9 mouse cellular contexts compared by ENCODE assay signal in genomic region chr4:106787830-106788229, GRCm38 (mm10). TPM values are rescaled to one million over a fixed set of nuclear protein-coding genes. Genes with fewer than 3 reads are reported as not detected.
DNase-seq lines count a peak whose midpoint lies in the region; ATAC-seq and TF ChIP-seq lines count a peak whose summit lies in the region.
"Had no signal": no experiment of that assay in that cellular context is flagged by ENCODE, and none has a peak within 500 bp of the region (broad histone marks: within the 10 kb centered on the region; RNA-seq: fewer than 3 reads in every experiment).

No protein-coding gene starts in this region.

- peaks cover 65% of the 10 kb centered on the region for H3K4me1 ChIP-seq in hindbrain, embryonic 10.5 days (replicated peaks)
- peaks cover 18% of the 10 kb centered on the region for H3K4me1 ChIP-seq in hindbrain, postnatal 0 days (ENCODE audit: insufficient read depth, low read length)
- H3K4me1 ChIP-seq in megakaryocyte, embryonic 14.5 days, result peaks cover 98% of the 10 kb centered on the region

- no peaks in the 10 kb centered on the region for H3K9me3 ChIP-seq in hindbrain, embryonic 10.5 days
- H3K9me3 ChIP-seq in hindbrain, postnatal 0 days (ENCODE audit: low read length), result no peaks in the 10 kb centered on the region
- no peaks in the 10 kb centered on the region for H3K9me3 ChIP-seq in megakaryocyte, embryonic 14.5 days
- H3K9me3 ChIP-seq: hindbrain, embryonic 15.5 days had no signal

- no peaks in the 10 kb centered on the region for H3K36me3 ChIP-seq in hindbrain, embryonic 10.5 days
- no peaks in the 10 kb centered on the region for H3K36me3 ChIP-seq in hindbrain, postnatal 0 days (ENCODE audit: insufficient read depth, low read length)
- peaks cover 6% of the 10 kb centered on the region for H3K36me3 ChIP-seq in megakaryocyte, embryonic 14.5 days (replicated peaks; ENCODE audit: low read length)
- H3K36me3 ChIP-seq: hindbrain, embryonic 15.5 days had no signal

- H3K27ac ChIP-seq in hindbrain, embryonic 10.5 days, result peak overlapping the region; percentile 89
- no peak overlapping the region for H3K27ac ChIP-seq in hindbrain, postnatal 0 days

- H3K27me3 ChIP-seq in hindbrain, embryonic 10.5 days (ENCODE audit: insufficient read depth, poor library complexity, severe bottlenecking), result peaks cover 12% of the 10 kb centered on the region; the same call in 1 of the 2 replicates
- H3K27me3 ChIP-seq in hindbrain, postnatal 0 days (ENCODE audit: insufficient read depth, low read length), result no peaks in the 10 kb centered on the region
- no peaks in the 10 kb centered on the region for H3K27me3 ChIP-seq in megakaryocyte, embryonic 14.5 days (replicated peaks)
- H3K27me3 ChIP-seq: hindbrain, embryonic 15.5 days had no signal

- H3K9ac ChIP-seq in hindbrain, postnatal 0 days (replicated peaks; ENCODE audit: low read length), result no peak overlapping the region
- H3K9ac ChIP-seq: hindbrain, embryonic 15.5 days had no signal

- WGBS in hindbrain, embryonic 10.5 days, result 59% methylated on average over 7 of the region's 7 CpGs
- 52% methylated on average over 7 of the region's 7 CpGs for WGBS in hindbrain, postnatal 0 days

- ATAC-seq in hindbrain, postnatal 0 days, result no peak

- DNase-seq in hindbrain, embryonic 10.5 days (ENCODE audit: low spot score), result no peak
- DNase-seq in hindbrain, postnatal 0 days (ENCODE audit: low spot score), result no peak
- DNase-seq in 3134 (ENCODE audit: extremely low read depth, insufficient read length, low spot score), result peak; percentile 54
- DNase-seq in brain, adult 2 months (ENCODE audit: low read depth, low spot score), result peak; percentile 85
- peak; percentile 58 to 63 for DNase-seq in heart, postnatal 10 days
- DNase-seq in adipocyte (ENCODE audit: low spot score), result no peak
- no peak for DNase-seq in cerebellum, postnatal 25 days

- no peak overlapping the region for H3K4me2 ChIP-seq in hindbrain, postnatal 0 days (ENCODE audit: low read depth, low read length)
- H3K4me2 ChIP-seq: hindbrain, embryonic 15.5 days had no signal

- no peak for TF ChIP-seq CTCF in hindbrain, postnatal 0 days (IDR thresholded peaks at IDR 0.05; ENCODE audit: low read depth)

- no peak overlapping the region for H3K4me3 ChIP-seq in hindbrain, embryonic 10.5 days
- H3K4me3 ChIP-seq in hindbrain, postnatal 0 days (ENCODE audit: low read length), result no peak overlapping the region
- H3K4me3 ChIP-seq in megakaryocyte, embryonic 14.5 days (replicated peaks), result peak overlapping the region; percentile 72
- H3K4me3 ChIP-seq: hindbrain, embryonic 15.5 days had no signal

- intact Hi-C loops in heart, postnatal 10 days (cut with DNase I), result no loop called here

RNA-seq across cellular contexts. Expression of gene Acot11, which starts 17.0 kb away (rescaled TPM):
- 1.8 and 2.2 TPM in 2 replicates for polyA plus RNA-seq in hindbrain, embryonic 10.5 days (2016; fragmentation: Nextera tagmentation; extraction: Ambion mirVana)
- 11.1 and 12.2 TPM in 2 replicates for total RNA-seq in hindbrain, postnatal 0 days (2014; rRNA removed)
- polyA plus RNA-seq in hindbrain, postnatal 0 days (2015; fragmentation: Nextera tagmentation; extraction: Ambion mirVana), result 2.0 and 2.7 TPM in 2 replicates
- total RNA-seq in heart, postnatal 10 days (2021), result 10 to 100 TPM; 12.8 to 26.7 TPM
- 1.4 and 2.2 TPM in 2 replicates for polyA plus RNA-seq in megakaryocyte, embryonic 14.5 days (2012; ENCODE audit: insufficient read depth, low replicate concordance)

RNA-seq across cellular contexts. Expression of gene Fam151a, which starts 54.1 kb away (rescaled TPM):
- not detected in 2 replicates for polyA plus RNA-seq in hindbrain, embryonic 10.5 days (2016; fragmentation: Nextera tagmentation; extraction: Ambion mirVana)
- total RNA-seq in hindbrain, postnatal 0 days (2014; rRNA removed), result not detected in 2 replicates
- polyA plus RNA-seq in hindbrain, postnatal 0 days (2015; fragmentation: Nextera tagmentation; extraction: Ambion mirVana), result not detected in 2 replicates
- total RNA-seq in heart, postnatal 10 days (2021), result under 1 TPM; 0.36 to 0.62 TPM
- polyA plus RNA-seq in megakaryocyte, embryonic 14.5 days (2012; ENCODE audit: insufficient read depth, low replicate concordance), result not detected in 2 replicates
- polyA plus RNA-seq: hindbrain, embryonic 15.5 days had no signal

RNA-seq across cellular contexts. Expression of gene Mroh7, which starts 57.1 kb away (rescaled TPM):
- polyA plus RNA-seq in hindbrain, embryonic 10.5 days (2016; fragmentation: Nextera tagmentation; extraction: Ambion mirVana), result not detected in 2 replicates
- 0.68 and 0.99 TPM in 2 replicates for total RNA-seq in hindbrain, postnatal 0 days (2014; rRNA removed)
- polyA plus RNA-seq in hindbrain, postnatal 0 days (2015; fragmentation: Nextera tagmentation; extraction: Ambion mirVana), result 0.59 and 0.98 TPM in 2 replicates
- total RNA-seq in heart, postnatal 10 days (2021), result under 1 TPM; 0.29 to 0.60 TPM
- not detected in 2 replicates for polyA plus RNA-seq in megakaryocyte, embryonic 14.5 days (2012; ENCODE audit: insufficient read depth, low replicate concordance)

Comparison
In these comparisons a context has a peak if more than half of its experiments do, and no peak if none do; other contexts are left out.
1. DNase-seq: peak in 3134 (single experiment), brain, adult 2 months (single experiment) and heart, postnatal 10 days (2 of 2); none in hindbrain, embryonic 10.5 days (single experiment), hindbrain, postnatal 0 days (single experiment), adipocyte (single experiment) and cerebellum, postnatal 25 days (0 of 2).